Mouse (Mus musculus) liver, embryonic 11.5 days (tissue): ENCODE results near the gene Acat3. TPM values are rescaled to one million over a fixed set of nuclear protein-coding genes. Genes with fewer than 3 reads are reported as not detected.
"Not testable (repeated sequence)": the region's sequence is repeated elsewhere in the genome, so short reads cannot be mapped to it uniquely, and the experiment has no call there.

Source experiments
- ATAC-seq: fragments of 200-750 bp; cut with Nextera tagmentation; replicated peaks from 2 replicates; pipeline ENCODE4 v1.8.0; 2017; ENCODE audit warnings: moderate number of reproducible peaks, mild to moderate bottlenecking, moderate TSS enrichment, moderate library complexity; ENCODE audit not compliant: low FRiP score
- DNase-seq: peaks from one replicate; pipeline ENCODE4 v3.0.0-alpha.2; 2017; ENCODE audit warnings: low spot score
- H3K27ac ChIP-seq: fragments of 300-500 bp; sonication (generic); 2 replicates; pipeline ENCODE4 v1.5.1; 2014; ENCODE audit warnings: mild to moderate bottlenecking, low read depth, low read length, control low read depth
- H3K27me3 ChIP-seq: fragments of 300-500 bp; sonication (generic); replicated peaks from 2 replicates; pipeline ENCODE4 v1.6.1; 2014; ENCODE audit warnings: low read length, mixed read lengths; ENCODE audit not compliant: control insufficient read depth, insufficient read depth
- H3K36me3 ChIP-seq: fragments of 300-500 bp; sonication (generic); 2 replicates; pipeline ENCODE4 v1.6.1; 2014; ENCODE audit warnings: mild to moderate bottlenecking, low read length, moderate library complexity, mixed read lengths; ENCODE audit not compliant: control insufficient read depth, insufficient read depth
- H3K4me1 ChIP-seq: fragments of 300-500 bp; sonication (generic); replicated peaks from 2 replicates; pipeline ENCODE4 v1.6.1; 2014; ENCODE audit warnings: low read length, mixed read lengths; ENCODE audit not compliant: control insufficient read depth, insufficient read depth
- H3K4me2 ChIP-seq: fragments of 300-500 bp; sonication (generic); 2 replicates; pipeline ENCODE4 v1.6.1; 2014; ENCODE audit warnings: mild to moderate bottlenecking, control low read depth, moderate library complexity
- H3K4me3 ChIP-seq: fragments of 300-500 bp; sonication (generic); 2 replicates; pipeline ENCODE4 v1.5.1; 2014; ENCODE audit warnings: low read depth, low read length, control low read depth
- H3K9ac ChIP-seq: fragments of 300-500 bp; sonication (generic); 2 replicates; pipeline ENCODE4 v1.6.1; 2014; ENCODE audit warnings: low read depth, low read length, control low read depth
- H3K9me3 ChIP-seq: fragments of 300-500 bp; sonication (generic); 2 replicates; pipeline ENCODE4 v1.6.1; 2016; ENCODE audit warnings: low read length, inconsistent platforms, mixed read lengths; ENCODE audit not compliant: control insufficient read depth
- WGBS: fragments of 180-500 bp; shearing (Covaris S2); extraction: QIAGEN DNeasy Blood & Tissue Kit; methylation state at CpG from one replicate; pipeline ENCODE4 v1.1.7; 2014; 5-methylcytosine and 5-hydroxymethylcytosine counted together
- polyA plus RNA-seq: library from polyadenylated mRNA; unstranded; fragments of >200 nt; fragmentation: Nextera tagmentation; extraction: Ambion mirVana; gene quantifications from 2 replicates; pipeline ENCODE4 v1.2.1, GENCODE M21; 2014

Acat3 gene
- polyA plus RNA-seq, 1 experiment from 2014 or later, result 1.1 TPM

DNA sequence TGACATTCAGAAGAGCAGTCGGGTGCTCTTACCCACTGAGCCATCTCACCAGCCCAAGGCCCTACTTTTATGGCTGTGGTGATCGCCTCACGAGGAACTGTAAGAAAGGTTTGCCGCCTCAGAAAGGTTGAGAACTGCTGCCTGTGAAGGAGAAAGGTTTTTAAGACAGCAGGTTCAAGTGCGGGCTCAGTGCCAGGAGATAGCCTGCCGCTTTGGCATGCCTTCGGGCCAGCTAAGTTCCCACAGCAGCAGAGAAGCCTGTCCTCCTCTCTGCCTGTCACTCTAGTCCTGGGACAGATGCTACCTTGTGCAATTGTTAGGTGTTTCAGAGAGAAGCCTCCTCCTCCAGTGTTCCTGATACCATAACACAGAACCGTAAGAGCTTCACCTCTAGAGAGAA is 16.3 kb upstream of the Acat3 start:
- DNase-seq, result no peak
- Histone ChIP-seq H3K4me1 (peaks cover 9% of the 10 kb centered on the region), H3K4me2 (no peak overlapping the region), H3K9me3 (no peaks in the 10 kb centered on the region), H3K36me3 (peaks cover 9% of the 10 kb centered on the region; the same call in 1 of the 2 replicates), H3K9ac (no peak overlapping the region), H3K27ac (no peak overlapping the region), H3K4me3 (no peak overlapping the region), H3K27me3 (no peaks in the 10 kb centered on the region)
- no peak for ATAC-seq
- 90% methylated on average over 8 of the region's 8 CpGs for WGBS

DNA sequence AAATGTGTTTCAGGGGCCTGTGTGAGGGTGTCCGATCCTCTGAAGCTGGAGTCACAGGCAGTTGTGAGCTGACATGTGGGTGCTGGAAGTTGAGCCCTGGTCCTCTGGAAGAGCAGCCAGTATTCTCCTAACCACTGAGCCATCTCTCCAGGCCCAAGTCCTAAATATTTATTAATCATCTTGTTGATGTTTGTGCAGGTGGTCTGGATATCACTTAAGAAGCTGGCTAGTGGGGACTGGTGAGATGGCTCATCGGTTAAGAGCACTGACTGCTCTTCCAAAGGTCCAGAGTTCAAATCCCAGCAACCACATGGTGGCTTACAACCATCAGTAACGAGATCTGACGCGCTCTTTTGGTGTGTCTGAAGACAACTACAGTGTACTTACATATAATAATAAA is 9.3 kb upstream of the Acat3 start:
- Histone ChIP-seq H3K4me2 (no peak overlapping the region), H3K27me3 (no peaks in the 10 kb centered on the region), H3K9me3 (no peaks in the 10 kb centered on the region), H3K4me3 (no peak overlapping the region), H3K27ac (no peak overlapping the region), H3K36me3 (peaks cover 18% of the 10 kb centered on the region), H3K4me1 (no peaks in the 10 kb centered on the region), H3K9ac (no peak overlapping the region)
- no peak for DNase-seq
- no peak for ATAC-seq
- 90% methylated on average over 5 of the region's 5 CpGs for WGBS

GRCm38 (mm10) chr17:12942459-12943162 is 2.2 kb upstream of the Acat3 start:
- ATAC-seq (no peak), DNase-seq (no peak)
- H3K4me1 ChIP-seq, result peaks cover 3% of the 10 kb centered on the region
- no peak overlapping the region for H3K4me2 ChIP-seq
- H3K9me3 ChIP-seq, result no peaks in the 10 kb centered on the region
- H3K9ac ChIP-seq, result no peak overlapping the region
- peaks cover 14% of the 10 kb centered on the region; the same call in 1 of the 2 replicates for H3K36me3 ChIP-seq
- WGBS, result 89% methylated on average over 6 of the region's 6 CpGs
- no peak overlapping the region for H3K27ac ChIP-seq
- H3K27me3 ChIP-seq, result no peaks in the 10 kb centered on the region
- no peak overlapping the region for H3K4me3 ChIP-seq

GRCm38 (mm10) chr17:12941543-12942260 is 1.3 kb upstream of the Acat3 start:
- no peak for ATAC-seq
- WGBS, result 71% methylated on average over 8 of the region's 8 CpGs

GRCm38 (mm10) chr17:12939377-12940148 is 837 bp downstream of the Acat3 start:
- H3K36me3 ChIP-seq, DNase-seq, H3K9ac ChIP-seq, H3K27me3 ChIP-seq, H3K4me1 ChIP-seq, H3K27ac ChIP-seq, H3K9me3 ChIP-seq: not testable (repeated sequence)
- peak overlapping the region; percentile 61 for H3K4me2 ChIP-seq
- peak overlapping the region; percentile 26; the same call in 1 of the 2 replicates for H3K4me3 ChIP-seq
- peak; percentile 11; the same call in 1 of the 2 replicates for ATAC-seq
- WGBS, result 48% methylated on average over 2 of the region's 12 CpGs

More at GRCm38 (mm10) chr17:12941543-12942260, 1.3 kb upstream of the Acat3 start:
- DNase-seq, result no peak
- H3K4me3 ChIP-seq, result no peak overlapping the region
- H3K4me1 ChIP-seq, result peaks cover 3% of the 10 kb centered on the region
- peaks cover 12% of the 10 kb centered on the region; the same call in 1 of the 2 replicates for H3K36me3 ChIP-seq
- no peaks in the 10 kb centered on the region for H3K27me3 ChIP-seq
- no peak overlapping the region for H3K9ac ChIP-seq
- no peak overlapping the region for H3K27ac ChIP-seq
- no peaks in the 10 kb centered on the region for H3K9me3 ChIP-seq
- H3K4me2 ChIP-seq, result no peak overlapping the region

GRCm38 (mm10) chr17:12938077-12938476 is 2.3 kb downstream of the Acat3 start:
- H3K4me3 ChIP-seq, result no peak overlapping the region
- no peaks in the 10 kb centered on the region for H3K27me3 ChIP-seq
- H3K27ac ChIP-seq, result no peak overlapping the region
- no peak overlapping the region for H3K9ac ChIP-seq
- no peak overlapping the region for H3K4me2 ChIP-seq
- ATAC-seq (no peak), DNase-seq (no peak)
- H3K4me1 ChIP-seq, result peaks cover 3% of the 10 kb centered on the region
- H3K9me3 ChIP-seq, result no peaks in the 10 kb centered on the region
- peaks cover 1% of the 10 kb centered on the region; the same call in 1 of the 2 replicates for H3K36me3 ChIP-seq
- 67% methylated on average over 2 of the region's 2 CpGs for WGBS

DNA sequence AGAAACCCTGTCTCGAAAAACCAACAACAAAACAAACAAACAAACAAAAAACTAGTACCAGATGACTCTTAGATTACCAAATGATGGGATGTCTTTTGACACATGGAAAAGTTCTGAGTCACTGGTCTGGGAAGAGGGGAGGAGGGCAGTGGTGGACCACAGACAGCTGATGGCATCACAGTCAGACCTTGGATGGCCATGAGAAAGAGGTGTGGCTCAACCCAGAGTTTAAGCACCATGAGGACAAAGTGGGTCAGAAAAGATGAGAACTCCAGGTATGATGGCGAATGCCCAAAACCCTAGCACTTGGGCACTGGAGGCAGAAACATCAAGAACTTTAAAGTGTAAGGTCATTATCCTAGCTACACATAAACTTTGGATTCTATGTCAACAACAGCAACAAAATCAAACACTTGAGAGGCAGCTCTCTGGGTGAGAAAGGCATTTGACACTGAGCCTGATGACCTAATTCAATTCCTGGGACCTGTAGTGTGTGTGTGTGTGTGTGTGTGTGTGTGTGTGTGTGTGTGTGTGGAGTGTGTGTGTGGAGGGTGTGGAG is 2.9 kb downstream of the Acat3 start:
- ATAC-seq (no peak), DNase-seq (no peak)
- Histone ChIP-seq H3K9me3 (no peaks in the 10 kb centered on the region), H3K27ac (no peak overlapping the region), H3K27me3 (no peaks in the 10 kb centered on the region), H3K9ac (no peak overlapping the region), H3K36me3 (no peaks in the 10 kb centered on the region), H3K4me2 (no peak overlapping the region), H3K4me3 (no peak overlapping the region), H3K4me1 (peaks cover 3% of the 10 kb centered on the region)
- WGBS, result 78% methylated on average over 2 of the region's 2 CpGs

- H3K4me1 ChIP-seq, result peaks cover 3% of the 10 kb centered on the region
- no peaks in the 10 kb centered on the region for H3K36me3 ChIP-seq
- ATAC-seq (no peak), DNase-seq (no peak)
- no peak overlapping the region for H3K9ac ChIP-seq
- no peak overlapping the region for H3K4me2 ChIP-seq
- 50% methylated on average over 4 of the region's 4 CpGs for WGBS
- H3K4me3 ChIP-seq, result no peak overlapping the region
- no peaks in the 10 kb centered on the region for H3K27me3 ChIP-seq
- H3K27ac ChIP-seq, result no peak overlapping the region
- no peaks in the 10 kb centered on the region for H3K9me3 ChIP-seq
Measured at GRCm38 (mm10) chr17:12935719-12936118, 4.7 kb downstream of the Acat3 start.
